Mouse (Mus musculus): ENCODE measurements around the gene Zbtb8a.

Zbtb8a gene

DNA sequence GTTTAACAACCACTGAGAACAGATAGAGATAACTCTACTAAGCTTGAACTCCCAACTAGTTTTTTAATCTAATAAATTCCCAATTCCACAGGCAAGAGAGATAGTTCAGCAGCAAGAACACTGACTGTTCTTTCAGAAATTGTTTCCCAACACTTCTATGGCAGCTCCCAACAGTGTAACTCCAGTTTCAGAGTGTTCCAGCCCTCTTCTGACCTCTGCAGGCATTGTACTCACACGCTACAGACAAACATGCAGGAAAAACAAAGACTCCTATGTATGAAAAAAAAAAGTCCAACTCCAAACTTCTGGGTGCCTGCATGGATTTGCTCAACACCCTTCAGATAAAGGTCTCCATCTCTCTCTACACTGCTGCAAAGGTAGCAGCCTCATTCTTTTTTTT is 45.1 kb downstream of the Zbtb8a start:
- DNase-seq = no peak

DNA sequence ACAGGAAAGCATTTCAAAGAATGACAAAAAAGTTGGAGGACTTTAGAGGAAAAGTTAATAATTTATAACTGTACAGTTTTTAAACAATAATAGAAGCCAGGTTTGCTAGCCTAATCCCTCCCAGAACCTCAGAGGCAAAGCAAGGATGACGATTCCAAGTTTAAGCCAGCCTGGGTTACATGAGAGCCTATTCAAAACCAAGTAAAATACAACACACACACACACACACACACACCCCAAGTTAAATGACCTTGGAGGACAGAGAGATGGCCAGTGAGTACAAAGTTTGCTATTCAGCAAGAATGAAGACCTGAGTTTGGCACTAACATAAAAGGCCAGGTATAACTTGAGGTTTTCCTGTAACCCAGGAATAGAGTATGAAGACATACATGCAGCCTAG is 51.7 kb downstream of the Zbtb8a start:
- DNase-seq = no peak

DNA sequence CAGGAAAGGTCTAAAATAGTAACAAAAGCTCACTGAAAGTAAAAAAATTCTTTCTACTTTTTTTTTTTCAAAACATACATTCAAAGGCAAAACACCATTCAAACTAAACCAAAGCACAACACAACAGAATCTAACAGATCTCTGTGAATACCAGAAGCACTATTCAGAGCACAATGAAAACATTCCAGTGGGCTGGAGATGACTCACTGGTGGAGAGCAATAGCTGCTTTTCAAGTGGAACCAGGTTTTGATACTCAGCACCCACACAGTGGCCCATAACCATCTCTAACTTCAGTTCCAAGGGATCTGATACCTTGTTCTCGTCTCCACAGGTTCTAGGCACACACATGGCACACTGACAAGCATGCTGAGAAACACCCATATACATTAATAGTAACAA is 53.2 kb downstream of the Zbtb8a start:
- DNase-seq = no peak

GRCm38 (mm10) chr4:129323491-129323890 is 54.4 kb downstream of the Zbtb8a start:
- DNase-seq = no peak

DNA sequence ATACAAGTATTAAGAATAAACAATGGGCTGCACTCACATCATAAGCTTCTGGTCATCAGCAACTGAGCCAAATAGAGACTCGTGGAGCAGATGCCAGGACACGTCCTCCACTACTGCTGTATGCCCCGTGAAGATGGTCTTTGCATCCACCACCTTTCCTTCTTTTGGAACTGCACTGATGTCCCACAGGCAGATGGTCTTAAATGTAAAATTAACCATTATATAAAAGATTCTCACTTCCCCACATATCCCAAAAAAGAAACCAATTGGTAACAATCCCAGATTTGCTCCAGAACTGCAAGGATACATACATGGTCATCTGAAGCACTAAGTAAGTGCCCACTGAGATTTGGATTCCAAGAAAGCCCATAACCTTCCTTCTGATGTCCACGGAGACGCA is 55.9 kb downstream of the Zbtb8a start:
- no peak for DNase-seq

GRCm38 (mm10) chr4:129320876-129321275 is 57.0 kb downstream of the Zbtb8a start:
- DNase-seq = no peak

DNA sequence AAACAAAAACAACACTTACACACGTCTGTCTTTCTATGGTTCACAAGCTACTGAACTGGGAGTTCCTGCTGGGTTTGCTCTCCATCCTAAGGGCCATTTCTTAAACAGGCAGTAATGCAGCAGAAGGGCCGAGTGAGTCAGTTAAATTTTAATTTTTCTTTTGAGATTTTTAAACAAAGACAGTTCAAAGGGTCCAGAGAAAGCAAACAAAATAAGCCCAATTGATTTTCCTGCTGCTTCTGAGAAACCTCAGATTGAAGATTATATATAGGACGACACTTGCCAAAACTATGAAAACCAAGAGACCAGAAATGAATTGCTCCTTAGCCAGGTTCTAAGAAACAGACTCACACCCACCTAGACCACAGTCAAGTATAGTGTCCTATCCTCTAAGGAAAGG is 64.0 kb downstream of the Zbtb8a start:
- DNase-seq = no peak

- no peak for DNase-seq
Observed at GRCm38 (mm10) chr4:129307936-129308335, 70.0 kb downstream of the Zbtb8a start.

- no peak for DNase-seq
Observed at GRCm38 (mm10) chr4:129304306-129304705, 73.6 kb downstream of the Zbtb8a start.

DNA sequence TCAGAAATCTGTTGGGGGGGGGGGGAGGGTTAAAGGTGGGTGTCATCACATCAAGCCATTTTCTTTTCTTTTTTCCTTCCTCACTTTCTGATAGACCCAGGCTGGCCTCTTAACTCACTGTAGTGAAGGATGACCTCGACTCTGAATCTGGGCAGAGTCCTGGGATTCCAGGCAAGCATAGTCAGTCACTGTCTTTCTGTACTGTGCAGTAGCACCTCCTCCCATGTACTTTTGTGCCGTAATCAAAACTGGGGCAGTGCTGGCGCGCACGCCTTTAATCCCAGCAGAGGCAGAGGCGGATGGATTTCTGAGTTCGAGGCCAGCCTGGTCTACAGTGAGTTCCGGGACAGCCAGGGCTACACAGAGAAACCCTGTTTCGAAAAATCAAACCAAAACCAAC is 74.1 kb downstream of the Zbtb8a start:
- DNase-seq = no peak
